Mouse (Mus musculus): ENCODE data around the gene Mcm10.

The Mcm10 gene

DNA sequence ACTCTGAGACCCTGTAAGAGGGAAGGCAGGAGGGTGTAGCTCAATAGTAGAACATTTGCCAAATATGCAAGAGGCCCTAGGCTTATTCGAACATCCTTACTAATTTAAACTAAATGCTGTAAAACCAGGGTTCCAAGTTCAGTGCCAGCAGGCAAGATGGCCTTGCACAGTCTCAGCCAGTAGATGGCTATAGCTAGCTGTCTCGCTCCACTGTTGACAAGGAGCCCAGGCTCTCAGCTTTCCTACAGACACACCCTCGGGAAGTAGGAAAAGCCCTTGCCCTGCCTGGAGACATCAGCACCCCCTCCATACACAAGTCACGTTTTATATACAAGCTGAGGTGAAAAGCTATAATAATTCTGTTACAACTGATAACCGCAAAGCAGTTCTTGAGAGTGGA lies 20.1 kb upstream of the Mcm10 start:
- in situ Hi-C loops (cut with MboI, MseI) = no loop called here

- in situ Hi-C loops (cut with MboI, MseI) = no loop called here
Measured at GRCm38 (mm10) chr2:5031215-5031614, 18.6 kb upstream of the Mcm10 start.

DNA sequence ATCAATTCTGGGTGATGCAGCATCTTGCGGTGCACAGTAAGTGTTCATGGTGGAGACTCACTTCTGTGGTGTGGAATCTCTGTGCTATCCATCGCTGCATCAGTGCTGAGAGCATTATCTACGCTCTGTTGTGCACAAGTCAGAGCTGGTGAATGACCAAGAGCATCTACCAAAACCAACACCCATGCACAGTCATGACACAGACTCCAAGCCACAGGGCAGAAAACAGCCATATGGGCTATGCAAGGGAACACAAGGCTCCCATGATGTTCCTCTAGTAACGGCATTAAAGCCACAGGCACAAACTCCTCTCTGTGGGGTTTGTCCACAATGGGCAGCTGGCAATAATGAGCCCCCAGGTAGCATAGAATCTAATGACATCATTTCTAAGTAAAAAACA lies 17.2 kb upstream of the Mcm10 start:
- in situ Hi-C loops (cut with MboI, MseI) = no loop called here

DNA sequence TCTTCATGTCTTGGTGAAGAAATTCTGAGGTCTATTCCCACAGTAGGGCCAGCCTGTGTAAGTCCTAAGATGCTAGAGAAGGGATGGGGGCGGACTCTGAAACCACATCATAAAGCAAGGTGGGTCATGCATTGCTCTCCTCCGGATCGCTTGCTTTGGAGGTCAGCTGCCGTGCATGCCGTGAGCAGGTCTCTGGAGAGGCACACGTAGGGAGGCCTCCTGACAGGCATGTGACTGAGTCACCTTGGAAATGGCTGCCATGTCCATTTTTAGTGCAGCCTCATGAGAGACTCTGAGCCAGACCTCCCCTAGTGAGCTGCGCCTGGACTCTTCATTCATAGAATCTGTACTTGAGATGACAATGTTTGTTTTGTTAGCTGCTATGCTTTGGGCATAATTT lies 15.5 kb upstream of the Mcm10 start:
- in situ Hi-C loops (cut with MboI, MseI) = no loop called here

DNA sequence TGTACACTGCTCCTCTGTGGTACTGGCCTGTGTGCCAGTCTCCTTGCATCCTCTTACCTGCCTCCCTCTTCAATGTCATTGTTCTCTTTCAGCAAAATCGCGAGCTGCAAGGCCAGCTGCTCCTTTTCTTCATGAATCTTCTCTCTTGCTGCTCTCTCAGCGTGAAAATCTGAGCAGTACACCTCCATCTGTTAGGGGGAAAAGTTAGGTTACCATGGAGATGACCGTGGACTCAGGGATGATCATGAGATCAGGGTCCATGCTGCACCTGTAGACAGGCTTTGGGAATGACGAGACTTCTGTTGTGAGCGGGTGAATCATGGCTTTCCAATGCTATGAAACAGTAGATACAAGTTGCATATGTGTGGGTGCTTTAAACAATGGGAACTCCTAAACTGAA lies 14.5 kb upstream of the Mcm10 start:
- in situ Hi-C loops (cut with MboI, MseI) = no loop called here

GRCm38 (mm10) chr2:5025162-5025733 lies 12.7 kb upstream of the Mcm10 start:
- in situ Hi-C loops (cut with MboI, MseI) = no loop called here

DNA sequence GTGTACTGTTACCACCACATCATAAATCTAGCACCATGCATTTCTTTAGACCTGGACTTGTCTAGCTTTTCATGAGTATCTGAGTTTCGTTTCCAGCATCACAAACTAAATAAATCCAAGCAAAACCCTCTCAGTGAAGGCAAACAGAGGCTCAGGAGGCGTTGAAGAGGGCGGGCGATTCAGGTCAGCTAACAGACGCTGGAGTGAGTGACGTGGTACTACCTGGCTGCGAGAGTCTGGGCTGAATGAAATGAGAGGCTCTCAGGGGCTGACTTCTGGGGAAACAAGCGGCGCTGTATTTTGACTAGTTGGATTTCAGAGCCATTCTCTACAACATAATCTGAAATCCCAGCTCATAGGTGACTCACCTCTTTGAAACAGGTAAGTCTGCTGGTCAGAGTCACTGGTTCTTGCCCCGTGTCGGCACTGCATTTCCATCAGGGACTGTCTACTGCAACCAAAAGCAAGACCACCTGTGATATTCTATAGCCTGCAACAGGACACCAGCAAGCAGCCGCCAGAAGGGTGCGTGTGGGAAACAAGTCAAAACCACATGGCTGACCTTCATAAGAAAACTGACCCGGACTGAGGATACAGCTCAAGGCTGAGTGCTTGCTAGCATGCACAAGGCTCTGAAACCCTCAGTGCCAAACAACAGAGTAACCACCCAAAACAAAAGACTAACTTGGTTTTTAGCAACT lies 11.3 kb upstream of the Mcm10 start:
- in situ Hi-C loops (cut with MboI, MseI) = no loop called here

DNA sequence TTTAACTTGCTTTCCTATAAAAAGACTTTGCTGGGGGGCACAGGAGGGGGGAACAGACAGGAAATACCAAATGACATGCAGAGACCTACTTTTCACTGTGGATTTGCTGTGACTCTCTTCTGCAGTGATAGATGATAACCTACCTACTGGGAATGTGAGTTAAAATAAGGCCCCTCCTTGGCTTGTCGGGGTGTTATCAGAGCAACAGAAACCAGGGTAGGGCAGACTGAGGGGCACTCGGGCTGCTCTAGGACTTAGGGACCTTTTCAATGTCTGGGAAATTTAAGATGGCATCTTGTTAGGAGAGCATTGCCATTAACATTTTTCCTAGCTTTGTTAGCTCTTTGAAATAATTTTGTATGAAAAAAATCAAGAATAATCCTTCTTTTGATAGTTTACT lies 10.7 kb upstream of the Mcm10 start:
- in situ Hi-C loops (cut with MboI, MseI) = no loop called here

- in situ Hi-C loops (cut with MboI, MseI) = no loop called here
Measured at GRCm38 (mm10) chr2:5019708-5020107, 7.1 kb upstream of the Mcm10 start.

DNA sequence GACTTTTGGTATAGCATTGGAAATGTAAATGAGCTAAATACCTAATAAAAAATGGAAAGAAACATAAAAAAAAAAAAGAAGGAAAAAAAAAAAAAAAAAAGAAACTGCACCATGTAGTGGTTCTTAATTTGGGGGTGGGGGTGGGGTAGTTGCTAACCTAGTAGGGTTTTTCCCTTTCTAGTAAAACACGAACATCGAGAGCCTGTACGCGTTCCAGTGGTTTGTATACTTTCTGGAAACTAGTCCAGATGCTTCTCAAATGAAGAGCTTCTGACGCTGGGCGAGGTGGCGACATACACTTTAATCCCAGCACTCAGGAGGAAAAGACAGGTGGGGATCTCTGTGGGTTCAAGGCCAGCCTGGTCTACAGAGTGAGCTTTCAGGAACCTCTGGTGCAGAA lies 4.3 kb upstream of the Mcm10 start:
- in situ Hi-C loops (cut with MboI, MseI) = no loop called here

- in situ Hi-C loops (cut with MboI, MseI) = no loop called here
Measured at GRCm38 (mm10) chr2:5015527-5015926, 2.9 kb upstream of the Mcm10 start.

DNA sequence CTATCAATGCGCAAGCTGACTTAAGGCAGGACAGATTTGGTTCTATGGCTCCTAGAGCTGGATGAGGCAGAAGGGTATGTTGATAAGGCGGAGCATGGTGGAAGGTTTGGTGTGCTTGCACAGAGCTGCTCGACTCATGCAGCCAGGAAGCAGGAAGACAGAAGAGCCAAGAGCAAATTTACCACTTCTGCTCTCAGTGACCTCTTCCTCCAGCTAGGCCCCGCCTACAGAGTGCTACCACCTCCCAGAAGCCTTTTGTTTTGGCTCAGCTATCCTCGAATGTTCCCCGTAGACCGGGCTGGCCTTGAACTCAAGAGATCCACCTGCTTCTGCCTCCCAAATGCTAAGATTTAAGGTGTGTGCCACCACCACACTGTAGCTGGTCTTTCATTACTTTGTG lies 2.0 kb upstream of the Mcm10 start:
- in situ Hi-C loops (cut with MboI, MseI) = no loop called here

- in situ Hi-C loops (cut with MboI, MseI) = no loop called here
Measured at GRCm38 (mm10) chr2:5011898-5012490, 597 bp downstream of the Mcm10 start.

GRCm38 (mm10) chr2:5007107-5007506 lies 5.5 kb downstream of the Mcm10 start:
- in situ Hi-C loops (cut with MboI, MseI) = no loop called here

DNA sequence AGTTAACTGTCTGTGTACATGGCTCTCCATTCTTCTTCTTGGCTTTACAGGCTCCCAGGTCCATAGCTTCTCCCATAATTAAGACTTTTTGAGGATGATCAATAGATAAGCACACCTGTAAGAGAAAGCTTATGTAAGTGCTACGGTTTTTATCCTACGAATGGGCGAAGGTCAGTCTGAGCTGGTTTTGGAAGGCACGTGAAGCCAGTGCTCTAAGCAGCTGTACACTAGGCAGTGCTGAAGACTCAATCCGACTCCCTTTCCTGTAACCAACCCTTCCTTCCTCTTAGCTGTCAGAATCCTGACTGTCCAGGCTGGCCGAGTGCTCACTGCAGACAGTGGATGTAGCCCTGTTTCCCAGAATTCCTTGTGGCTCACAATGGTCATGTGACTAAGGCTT lies 11.3 kb downstream of the Mcm10 start:
- in situ Hi-C loops (cut with MboI, MseI) = loop anchor here (5.0 kb wide), 1 partner anchor 99 kb away; no protein-coding TSS in a partner anchor

GRCm38 (mm10) chr2:4998905-4999304 lies 13.7 kb downstream of the Mcm10 start:
- in situ Hi-C loops (cut with MboI, MseI) = loop anchor here (10.0 kb wide), 1 partner anchor 256 kb away; no protein-coding TSS in a partner anchor

GRCm38 (mm10) chr2:4996421-4996824 lies 16.2 kb downstream of the Mcm10 start:
- in situ Hi-C loops (cut with MboI, MseI) = loop anchor here (10.0 kb wide), 1 partner anchor 258 kb away; no protein-coding TSS in a partner anchor

DNA sequence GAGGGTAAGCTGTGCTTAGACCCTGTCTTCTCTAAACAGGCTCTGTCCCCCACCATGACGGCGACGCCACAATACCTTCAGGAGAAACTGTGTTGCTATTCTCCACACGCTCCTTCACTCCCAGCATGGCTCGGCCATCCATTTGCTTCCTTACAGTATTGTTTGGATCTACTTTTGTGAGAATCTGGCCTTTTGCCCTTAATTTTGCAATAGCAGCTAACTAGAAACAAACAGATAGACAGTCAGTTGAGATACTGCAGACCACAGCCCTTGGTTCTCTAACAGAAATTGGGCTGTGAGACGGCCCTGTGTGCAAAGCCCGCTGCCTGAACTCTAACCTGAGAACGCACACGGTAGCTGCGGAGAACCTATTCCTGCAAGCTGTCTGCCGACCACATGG lies 16.9 kb downstream of the Mcm10 start:
- in situ Hi-C loops (cut with MboI, MseI) = loop anchor here (10.0 kb wide), 1 partner anchor 259 kb away; no protein-coding TSS in a partner anchor

- in situ Hi-C loops (cut with MboI, MseI) = loop anchor here (10.0 kb wide), 1 partner anchor 260 kb away; no protein-coding TSS in a partner anchor
Measured at GRCm38 (mm10) chr2:4994436-4994835, 18.2 kb downstream of the Mcm10 start.

DNA sequence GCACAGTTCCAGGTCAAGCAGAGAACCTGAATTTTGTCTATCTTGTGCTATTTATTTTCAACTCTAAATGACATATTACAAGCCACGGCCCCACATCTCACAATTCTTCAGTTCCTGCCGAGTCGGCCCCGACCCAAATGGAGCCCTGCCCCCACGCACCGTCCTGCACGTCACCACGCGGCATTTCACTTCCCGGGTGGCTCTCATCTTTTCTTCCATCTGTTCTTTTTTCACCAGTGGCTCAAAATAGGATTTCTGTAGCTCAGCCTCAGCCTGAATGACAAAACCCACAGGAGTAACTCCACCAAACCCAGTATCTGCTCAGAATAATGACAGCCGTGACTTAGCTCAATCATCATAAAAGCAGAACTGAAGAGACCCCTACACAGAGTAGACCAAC lies 19.0 kb downstream of the Mcm10 start:
- in situ Hi-C loops (cut with MboI, MseI) = loop anchor here (10.0 kb wide), 1 partner anchor 261 kb away; no protein-coding TSS in a partner anchor

DNA sequence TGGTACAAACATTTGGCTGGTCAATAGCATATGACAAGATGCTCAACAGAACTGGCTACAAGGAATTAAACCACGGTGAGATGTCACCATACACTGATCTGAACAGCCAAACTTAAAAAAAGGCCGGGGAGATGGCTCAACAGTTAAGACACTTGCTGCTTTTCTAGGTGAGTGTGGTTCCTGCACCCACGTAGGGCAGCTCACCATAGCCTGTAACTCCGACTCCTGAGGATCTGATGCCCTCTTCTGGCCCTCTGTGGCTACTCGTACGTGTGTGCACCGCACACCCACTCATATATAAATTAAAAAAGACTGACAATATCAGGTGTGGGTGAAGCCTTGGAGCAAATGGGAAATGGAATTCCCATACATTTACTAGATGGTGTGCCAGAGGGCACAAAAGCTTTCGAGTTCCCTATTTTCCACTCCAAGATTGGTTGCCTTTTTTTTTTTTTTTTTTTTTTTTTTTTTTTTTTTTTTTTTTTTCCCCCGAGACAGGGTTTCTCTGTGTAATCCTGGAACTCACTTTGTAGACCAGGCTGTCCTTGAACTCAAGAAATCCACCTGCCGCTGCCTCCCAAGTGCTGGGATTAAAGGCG lies 23.7 kb downstream of the Mcm10 start:
- in situ Hi-C loops (cut with MboI, MseI) = no loop called here

DNA sequence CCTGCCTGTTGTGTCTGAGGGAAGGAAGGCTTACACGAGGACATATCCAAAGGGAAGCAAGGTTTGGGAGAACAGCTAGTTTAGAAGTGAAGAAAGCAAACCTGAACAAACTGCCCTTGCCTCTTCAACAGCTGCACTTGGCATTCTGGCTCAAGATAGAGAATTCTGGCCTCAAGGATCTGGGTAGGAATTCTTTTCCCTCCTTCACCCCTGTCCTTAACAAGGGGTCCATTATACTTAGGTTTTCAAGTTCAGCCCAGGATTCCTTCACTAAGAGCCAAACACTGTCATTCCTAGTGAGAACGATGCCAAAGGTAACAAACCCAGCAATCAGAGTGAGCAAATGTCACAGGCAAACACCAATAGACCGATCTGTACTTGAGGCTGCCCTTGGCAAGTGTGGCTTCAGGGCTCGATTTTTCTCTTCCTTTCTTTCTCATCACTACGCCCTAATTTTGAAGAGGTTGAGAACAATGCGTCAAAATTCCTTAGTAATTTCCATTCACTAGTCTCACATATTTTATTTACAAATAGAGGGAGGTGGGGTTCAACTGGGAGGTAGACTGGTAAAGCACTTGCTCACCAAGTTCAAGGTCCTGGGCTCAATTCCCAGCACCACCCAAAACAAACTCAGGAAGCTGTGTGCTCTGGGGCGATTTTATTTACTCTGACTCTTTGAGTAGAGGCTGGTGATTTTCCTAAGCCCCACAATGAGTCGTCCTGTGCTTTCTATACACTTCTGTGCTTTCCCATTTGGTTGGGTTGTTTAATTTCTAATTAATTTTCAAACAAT lies 25.0 kb downstream of the Mcm10 start:
- in situ Hi-C loops (cut with MboI, MseI) = no loop called here
